Mouse (Mus musculus): ENCODE data around the gene Dlec1. TPM values are rescaled to one million over a fixed set of nuclear protein-coding genes. Genes with fewer than 3 reads are reported as not detected.

The Dlec1 gene
- total RNA-seq, 2 experiments from 2014 or later: 1.6 to 3.3 TPM

DNA sequence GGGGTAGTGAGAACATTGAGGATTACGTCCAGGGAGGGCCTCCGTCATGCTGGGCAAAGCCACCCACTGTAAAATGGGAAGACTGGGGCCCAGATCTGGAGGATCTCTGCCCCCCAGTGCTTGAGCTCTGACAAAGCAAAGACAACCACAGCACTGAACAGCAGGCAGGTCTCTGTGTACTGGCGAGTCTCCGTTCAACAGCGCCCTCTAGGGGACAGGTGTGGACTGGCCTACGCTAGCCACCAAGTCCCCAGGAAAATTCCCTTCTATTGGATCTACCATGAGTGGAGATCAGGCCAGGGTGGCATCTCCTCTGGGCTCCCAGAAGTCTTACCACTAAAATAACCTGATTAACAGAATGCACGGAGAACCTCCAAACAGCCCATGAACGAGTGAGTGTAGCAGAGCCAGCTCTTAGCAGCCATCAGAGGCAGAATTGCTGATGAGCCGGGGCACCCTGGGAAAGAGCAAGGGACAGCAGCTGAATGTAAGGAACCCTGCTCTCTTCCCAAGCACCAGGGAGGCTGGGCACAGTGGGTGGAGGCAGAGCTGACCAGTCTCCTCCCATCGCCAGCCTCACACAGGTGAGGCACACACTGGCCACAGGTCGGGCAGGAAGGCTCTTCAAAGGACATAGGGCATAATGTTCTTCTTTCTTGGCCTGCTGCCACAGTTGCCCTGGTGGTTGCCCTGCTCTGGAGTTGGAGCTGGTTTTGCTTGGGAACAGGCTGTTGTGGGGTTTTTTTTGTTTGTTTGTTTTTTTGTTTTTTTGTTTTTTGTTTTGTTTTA lies 90.1 kb downstream of the Dlec1 start:
- peak; percentile 14 to 40 for DNase-seq (ENCODE audit: low spot score in 2 of 2)

Other genes with a start within 250 kb of the Dlec1 start
- gene Ctdspl, start 176.0 kb upstream of the Dlec1 start, total RNA-seq (2021): 10 to 100 TPM; 28.8 to 37.7 TPM
- 1 to 10 TPM; 1.6 to 1.7 TPM for gene Vill, start 49.7 kb upstream of the Dlec1 start, total RNA-seq (2021)
- gene Plcd1, start 9.0 kb upstream of the Dlec1 start, total RNA-seq (2021): 10 to 100 TPM in 1 of 2 experiments, 1 to 10 TPM in 1; 7.0 to 10.9 TPM
- gene Acaa1b, start 54.6 kb downstream of the Dlec1 start, total RNA-seq (2021): 10 to 100 TPM; 18.4 to 21.4 TPM
- gene Gm47289, start 56.7 kb downstream of the Dlec1 start, total RNA-seq (2021): not detected
- gene Slc22a13, start 106.6 kb downstream of the Dlec1 start, total RNA-seq (2021): not detected
- gene Oxsr1, start 219.9 kb downstream of the Dlec1 start, total RNA-seq (2021): 10 to 100 TPM; 30.7 to 35.3 TPM
- 100 to 1,000 TPM; 119 to 124 TPM for gene Acaa1a, start 237.2 kb downstream of the Dlec1 start, total RNA-seq (2021)
- gene Myd88, start 238.9 kb downstream of the Dlec1 start, total RNA-seq (2021): 10 to 100 TPM; 28.0 to 30.3 TPM